Mouse (Mus musculus) midbrain, postnatal 0 days (tissue): Measurements from ENCODE around the gene Kdm6a. TPM values are rescaled to one million over a fixed set of nuclear protein-coding genes. Genes with fewer than 3 reads are reported as not detected.
A peak's percentile ranks its signal among the peaks of the same experiment; 100 is the strongest.

ENCODE experiments used
- ATAC-seq: fragments of 200-750 bp; cut with Nextera tagmentation; 2 replicates; pipeline ENCODE4 v1.8.0; 2017; ENCODE audit warnings: moderate number of reproducible peaks, mild to moderate bottlenecking, moderate TSS enrichment, moderate library complexity; ENCODE audit not compliant: low FRiP score
- DNase-seq: peaks from one replicate; pipeline ENCODE4 v3.0.0-alpha.2; 2015; ENCODE audit warnings: low spot score
- H3K27ac ChIP-seq: fragments of 300-500 bp; sonication (generic); 2 replicates; pipeline ENCODE4 v1.5.1; 2014; ENCODE audit warnings: low read depth, mild to moderate bottlenecking, low read length, mixed read lengths
- H3K27me3 ChIP-seq: fragments of 300-500 bp; sonication (generic); 2 replicates; pipeline ENCODE4 v1.6.1; 2014; ENCODE audit warnings: low read length, control low read depth, mixed read lengths; ENCODE audit not compliant: insufficient read depth
- H3K36me3 ChIP-seq: fragments of 300-500 bp; sonication (generic); 2 replicates; pipeline ENCODE4 v1.6.1; 2014; ENCODE audit warnings: low read length, control low read depth, mixed read lengths; ENCODE audit not compliant: insufficient read depth
- H3K4me1 ChIP-seq: fragments of 300-500 bp; sonication (generic); 2 replicates; pipeline ENCODE4 v1.6.1; 2014; ENCODE audit warnings: mild to moderate bottlenecking, control low read depth, antibody characterized with exemption, low read length, mixed read lengths; ENCODE audit not compliant: insufficient read depth
- H3K4me2 ChIP-seq: fragments of 300-500 bp; sonication (generic); 2 replicates; pipeline ENCODE4 v1.6.1; 2014; ENCODE audit warnings: low read depth, mild to moderate bottlenecking, low read length, mixed read lengths; ENCODE audit not compliant: poor library complexity, severe bottlenecking
- H3K4me3 ChIP-seq: fragments of 300-500 bp; sonication (generic); 2 replicates; pipeline ENCODE4 v1.5.1; 2014; ENCODE audit warnings: low read depth, mild to moderate bottlenecking, low read length, moderate library complexity
- H3K9ac ChIP-seq: fragments of 300-500 bp; sonication (generic); replicated peaks from 2 replicates; pipeline ENCODE4 v1.6.1; 2014; ENCODE audit warnings: mild to moderate bottlenecking, low read length, moderate library complexity, mixed read lengths; ENCODE audit not compliant: poor library complexity, severe bottlenecking
- H3K9me3 ChIP-seq: fragments of 300-500 bp; sonication (generic); 2 replicates; pipeline ENCODE4 v1.6.1; 2016; ENCODE audit warnings: low read length, control low read depth
- CTCF ChIP-seq: IDR thresholded peaks from 2 replicates; pipeline ENCODE4 v1.5.1; 2016; ENCODE audit warnings: antibody characterized with exemption, mild to moderate bottlenecking
- WGBS: fragments of 180-500 bp; shearing (Covaris S2); extraction: QIAGEN DNeasy Blood & Tissue Kit; methylation state at CpG from one replicate; pipeline ENCODE4 v1.1.7; 2014; 5-methylcytosine and 5-hydroxymethylcytosine counted together
- polyA plus RNA-seq: library from polyadenylated mRNA; unstranded; fragments of >200 nt; fragmentation: Nextera tagmentation; extraction: Ambion mirVana; gene quantifications from 2 replicates; pipeline ENCODE4 v1.2.1, GENCODE M21; 2015
- total RNA-seq: library from RNA; depleted of rRNA; stranded (reverse); fragments of >200 nt; gene quantifications from 2 replicates; pipeline ENCODE4 v1.2.3, GENCODE M21; 2014

The Kdm6a gene
- total and polyA plus RNA-seq, 2 experiments from 2014 or later, result 17.2 to 39.0 TPM

GRCm38 (mm10) chrX:18163917-18164624, 1.7 kb downstream of the Kdm6a start:
- no peak for TF ChIP-seq CTCF

GRCm38 (mm10) chrX:18165121-18165520, 2.7 kb downstream of the Kdm6a start:
- H3K4me2 ChIP-seq, result peak overlapping the region; percentile 65; the same call in 1 of the 2 replicates
- no peaks in the 10 kb centered on the region for H3K9me3 ChIP-seq
- H3K27ac ChIP-seq, result no peak overlapping the region
- H3K9ac ChIP-seq, result no peak overlapping the region
- H3K4me3 ChIP-seq, result no peak overlapping the region; the same call in 1 of the 2 replicates
- no peaks in the 10 kb centered on the region for H3K36me3 ChIP-seq
- H3K4me1 ChIP-seq, result no peaks in the 10 kb centered on the region
- no peak for TF ChIP-seq CTCF
- H3K27me3 ChIP-seq, result no peaks in the 10 kb centered on the region
- ATAC-seq, result no peak
- DNase-seq, result no peak
- WGBS, result 63% methylated on average over 2 of the region's 2 CpGs

More at GRCm38 (mm10) chrX:18163917-18164624, 1.7 kb downstream of the Kdm6a start:
- Histone ChIP-seq H3K4me3 (peak overlapping the region; percentile 81), H3K27ac (peak overlapping the region; percentile 95; the same call in 1 of the 2 replicates), H3K27me3 (no peaks in the 10 kb centered on the region), H3K36me3 (no peaks in the 10 kb centered on the region), H3K9me3 (no peaks in the 10 kb centered on the region), H3K4me2 (peak overlapping the region; percentile 65), H3K9ac (peak overlapping the region; percentile 84), H3K4me1 (no peaks in the 10 kb centered on the region)
- under 1% methylated on average over 10 of the region's 10 CpGs for WGBS
- no peak for ATAC-seq
- peak; percentile 10 for DNase-seq

- no peaks in the 10 kb centered on the region for H3K9me3 ChIP-seq
- no peak for TF ChIP-seq CTCF
- no peak overlapping the region for H3K27ac ChIP-seq
- H3K4me2 ChIP-seq, result no peak overlapping the region
- 79% methylated on average over 3 of the region's 3 CpGs for WGBS
- ATAC-seq (no peak), DNase-seq (no peak)
- H3K9ac ChIP-seq, result no peak overlapping the region
- no peaks in the 10 kb centered on the region for H3K27me3 ChIP-seq
- H3K4me3 ChIP-seq, result no peak overlapping the region
- H3K4me1 ChIP-seq, result no peaks in the 10 kb centered on the region
- no peaks in the 10 kb centered on the region for H3K36me3 ChIP-seq
Measured at GRCm38 (mm10) chrX:18166961-18167360, 4.6 kb downstream of the Kdm6a start.

- no peaks in the 10 kb centered on the region for H3K36me3 ChIP-seq
- H3K27ac ChIP-seq, result no peak overlapping the region
- no peaks in the 10 kb centered on the region for H3K27me3 ChIP-seq
- H3K4me2 ChIP-seq, result no peak overlapping the region
- H3K9ac ChIP-seq, result no peak overlapping the region
- peak; percentile 26; the same call in 1 of the 2 replicates for TF ChIP-seq CTCF
- no peak overlapping the region for H3K4me3 ChIP-seq
- no peaks in the 10 kb centered on the region for H3K9me3 ChIP-seq
- ATAC-seq (no peak), DNase-seq (no peak)
- 94% methylated on average over 1 of the region's 1 CpGs for WGBS
- no peaks in the 10 kb centered on the region for H3K4me1 ChIP-seq
Measured at GRCm38 (mm10) chrX:18168940-18169339, 6.6 kb downstream of the Kdm6a start.

GRCm38 (mm10) chrX:18174831-18175230, 12.5 kb downstream of the Kdm6a start:
- no peaks in the 10 kb centered on the region for H3K27me3 ChIP-seq
- no peak for ATAC-seq
- H3K4me1 ChIP-seq, result no peaks in the 10 kb centered on the region
- no peak overlapping the region for H3K4me3 ChIP-seq
- WGBS, result 72% methylated on average over 4 of the region's 4 CpGs
- DNase-seq, result no peak
- TF ChIP-seq CTCF, result no peak
- H3K36me3 ChIP-seq, result no peaks in the 10 kb centered on the region
- no peak overlapping the region for H3K27ac ChIP-seq
- no peak overlapping the region for H3K4me2 ChIP-seq
- H3K9me3 ChIP-seq, result no peaks in the 10 kb centered on the region
- H3K9ac ChIP-seq, result no peak overlapping the region

GRCm38 (mm10) chrX:18177803-18178202, 15.4 kb downstream of the Kdm6a start:
- Histone ChIP-seq H3K27me3 (no peaks in the 10 kb centered on the region), H3K27ac (no peak overlapping the region), H3K9me3 (no peaks in the 10 kb centered on the region), H3K4me1 (no peaks in the 10 kb centered on the region), H3K36me3 (no peaks in the 10 kb centered on the region), H3K4me3 (no peak overlapping the region), H3K4me2 (no peak overlapping the region), H3K9ac (no peak overlapping the region)
- 87% methylated on average over 4 of the region's 4 CpGs for WGBS
- ATAC-seq (no peak), DNase-seq (no peak)
- TF ChIP-seq CTCF, result no peak
